Mouse (Mus musculus): ENCODE measurements around the gene Pam16.
A peak's percentile ranks its signal among the peaks of the same experiment; 100 is the strongest.

The Pam16 gene

DNA sequence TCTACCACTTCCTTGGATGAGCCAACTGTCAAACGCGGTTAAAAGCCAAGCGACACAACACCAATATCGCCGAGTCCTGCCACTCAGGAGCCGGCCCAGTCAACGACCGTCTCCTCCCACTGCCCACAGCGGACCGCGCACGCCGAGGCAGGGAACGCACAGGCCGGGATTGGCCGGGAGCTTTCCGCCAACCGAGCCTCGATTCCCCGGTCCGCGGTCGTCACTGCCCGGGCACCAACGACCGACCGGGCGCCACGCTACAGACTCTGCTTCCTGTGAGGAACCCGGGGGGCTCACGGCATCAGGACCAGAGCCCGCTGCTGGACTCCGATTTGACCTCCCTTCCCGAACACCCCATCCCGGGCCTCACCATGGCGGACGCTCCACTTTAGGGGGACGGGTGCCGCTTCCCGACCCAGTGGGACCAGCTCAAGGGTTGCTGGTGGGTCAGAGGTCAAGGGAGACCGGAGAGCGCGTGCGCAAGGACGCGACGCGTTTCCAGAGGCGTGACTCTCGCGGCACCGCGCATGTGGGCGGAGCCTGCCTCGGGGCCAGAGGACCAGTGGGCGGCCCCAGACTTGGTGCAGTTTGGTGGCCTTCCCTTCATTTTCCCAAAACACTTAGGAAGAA is at the start of gene Pam16:
TSS of gene Pam16 (minus strand) at position 508 of the 630 bp plus-strand sequence.
- DNase-seq (ENCODE audit: low read depth, low spot score): peak; percentile 79

DNA sequence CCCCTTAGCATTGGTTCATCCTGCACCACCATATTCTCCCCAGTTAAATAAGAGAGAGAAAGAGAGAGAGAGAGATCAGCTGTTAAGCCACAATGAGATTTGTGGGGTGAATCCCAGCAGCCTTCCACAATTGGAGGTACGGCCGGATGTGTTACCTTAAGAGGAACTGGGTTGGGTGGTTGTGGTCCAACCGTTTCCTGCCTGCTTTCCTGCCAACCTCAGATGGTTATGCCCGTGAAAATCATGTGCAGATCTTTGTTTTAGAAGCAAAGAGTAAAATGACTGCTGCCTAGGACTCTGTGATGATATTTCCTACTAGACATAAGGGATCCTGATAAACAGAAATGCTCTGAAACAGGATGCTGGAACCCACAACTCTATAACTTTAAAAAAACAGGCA is 49.3 kb upstream of the Pam16 start:
- DNase-seq (ENCODE audit: low read depth, low spot score): no peak

DNA sequence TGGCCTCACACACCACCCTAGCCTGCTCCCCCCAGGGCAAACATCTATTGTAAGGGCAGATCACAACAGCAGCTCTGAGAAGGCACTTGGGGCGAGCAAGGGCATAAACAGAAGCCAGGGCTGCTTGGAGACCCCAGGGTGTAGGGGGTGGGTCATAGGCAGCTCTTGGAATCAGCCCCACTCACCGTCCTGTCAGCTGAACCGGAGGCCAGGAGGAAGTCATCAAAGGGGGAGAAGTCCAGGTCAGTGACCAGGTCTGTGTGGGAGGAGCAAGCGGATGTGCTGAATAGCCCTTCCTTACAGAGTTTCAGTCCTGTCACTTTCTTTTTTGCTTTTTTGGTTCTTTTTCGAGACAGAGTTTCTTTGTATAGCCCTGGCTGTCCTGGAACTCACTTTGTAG is 45.5 kb upstream of the Pam16 start:
- no peak for DNase-seq (ENCODE audit: low read depth, low spot score)

GRCm38 (mm10) chr16:4667190-4667808 is 42.5 kb upstream of the Pam16 start:
- peak; percentile 91 for DNase-seq (ENCODE audit: low read depth, low spot score)

- no peak for DNase-seq (ENCODE audit: low read depth, low spot score)
These were observed 40.9 kb upstream of the Pam16 start for GRCm38 (mm10) chr16:4665726-4666125.

DNA sequence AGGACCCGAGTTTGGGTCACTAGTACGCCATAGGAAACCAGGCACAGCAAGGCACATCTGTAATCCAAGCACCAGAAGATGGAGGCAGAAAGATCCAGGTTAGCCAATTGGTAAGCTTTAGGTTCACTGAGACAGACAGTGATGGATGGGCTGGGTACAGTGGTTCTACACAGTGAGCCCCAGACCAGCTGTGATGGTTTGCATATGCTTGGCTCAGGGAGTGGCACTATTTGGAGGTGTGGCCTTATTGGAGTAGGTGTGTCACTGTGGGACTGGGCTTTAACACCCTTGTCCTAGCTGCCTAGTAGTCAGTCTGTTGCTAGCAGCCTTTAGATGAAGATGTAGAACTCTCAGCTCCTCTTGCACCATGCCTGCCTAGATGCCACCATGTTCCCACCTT is 39.0 kb upstream of the Pam16 start:
- no peak for DNase-seq (ENCODE audit: low read depth, low spot score)

GRCm38 (mm10) chr16:4661605-4662004 is 36.8 kb upstream of the Pam16 start:
- no peak for DNase-seq (ENCODE audit: low read depth, low spot score)

DNA sequence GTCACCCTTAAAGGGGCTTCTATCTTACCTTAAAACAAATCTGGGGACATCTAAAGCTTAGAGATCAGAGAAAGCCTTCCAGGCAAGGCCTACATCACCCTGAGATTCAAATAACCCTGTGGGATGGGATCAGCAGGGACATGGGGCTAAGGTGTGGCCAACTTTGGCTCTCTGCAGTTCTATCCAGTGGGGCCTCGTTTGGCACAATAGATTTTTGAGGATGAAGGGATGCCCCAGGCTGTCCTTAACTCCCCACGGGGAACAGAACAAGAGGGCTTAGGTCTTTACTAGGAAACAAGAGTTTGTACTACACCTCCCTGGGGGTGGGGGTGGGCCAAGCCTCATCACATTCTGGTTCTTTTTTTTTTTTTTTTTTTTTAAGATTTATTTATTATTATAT is 34.5 kb upstream of the Pam16 start:
- DNase-seq (ENCODE audit: low read depth, low spot score): no peak

- DNase-seq (ENCODE audit: low read depth, low spot score): no peak
These were observed 34.0 kb upstream of the Pam16 start for GRCm38 (mm10) chr16:4658781-4659245.

- DNase-seq (ENCODE audit: low read depth, low spot score): no peak
These were observed 31.8 kb upstream of the Pam16 start for GRCm38 (mm10) chr16:4656571-4657081.

GRCm38 (mm10) chr16:4655764-4656570 is 31.2 kb upstream of the Pam16 start:
- DNase-seq (ENCODE audit: low read depth, low spot score): peak; percentile 85

GRCm38 (mm10) chr16:4655251-4655734 is 30.5 kb upstream of the Pam16 start:
- DNase-seq (ENCODE audit: low read depth, low spot score): no peak

DNA sequence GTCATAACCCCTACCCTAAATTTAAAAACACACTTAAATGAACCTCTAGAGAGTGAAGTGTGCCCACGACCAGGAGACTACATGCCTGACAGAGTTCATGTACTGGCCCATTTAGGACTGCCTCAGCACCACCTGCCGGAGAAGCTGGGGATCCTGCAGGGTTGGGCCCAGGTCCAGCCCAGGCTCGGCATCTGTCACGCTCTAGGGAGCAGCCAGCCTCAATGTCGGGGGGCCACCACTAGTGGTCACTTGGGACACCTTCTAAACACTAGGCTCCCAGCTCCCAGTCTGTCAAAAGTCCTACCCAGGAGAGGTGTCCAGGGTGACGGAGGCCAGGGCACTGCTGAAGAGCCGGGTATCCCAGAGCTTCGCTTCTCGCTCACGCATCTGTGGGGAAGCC is 29.9 kb upstream of the Pam16 start:
- no peak for DNase-seq (ENCODE audit: low read depth, low spot score)

DNA sequence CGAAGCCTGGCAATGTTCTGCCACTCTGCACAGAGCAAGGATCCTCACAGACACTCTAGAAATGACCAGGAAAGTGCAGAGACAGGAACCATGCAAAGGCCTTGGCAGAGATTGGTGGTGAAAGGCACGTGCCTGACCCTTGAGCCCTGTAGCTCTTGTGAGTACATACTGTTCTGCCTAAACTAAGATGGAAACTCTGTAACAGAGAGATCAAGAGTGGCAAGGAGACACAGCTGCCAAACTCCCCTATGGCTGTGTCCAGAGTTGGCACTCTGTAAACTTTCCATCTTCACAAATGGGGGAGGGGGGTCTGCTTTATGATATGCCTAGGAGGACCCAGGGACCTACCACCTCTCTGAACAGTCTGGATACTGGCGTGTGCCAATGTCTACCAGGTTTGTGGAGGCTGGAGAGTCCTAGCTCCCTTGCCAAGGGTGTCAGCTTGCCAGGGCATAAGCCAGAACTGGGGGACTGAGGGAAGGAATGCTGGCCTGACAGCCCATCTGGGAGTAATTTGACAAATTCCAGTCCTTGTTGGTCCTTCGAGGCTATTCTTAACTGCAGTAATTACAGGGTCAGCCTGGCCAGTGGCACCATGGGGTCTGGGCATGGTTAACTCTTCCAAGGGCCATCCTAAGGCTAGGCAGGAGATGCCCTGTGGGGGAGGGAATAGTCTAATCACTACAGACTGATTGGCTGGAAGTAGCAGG is 28.1 kb upstream of the Pam16 start:
- DNase-seq (ENCODE audit: low read depth, low spot score): no peak

DNA sequence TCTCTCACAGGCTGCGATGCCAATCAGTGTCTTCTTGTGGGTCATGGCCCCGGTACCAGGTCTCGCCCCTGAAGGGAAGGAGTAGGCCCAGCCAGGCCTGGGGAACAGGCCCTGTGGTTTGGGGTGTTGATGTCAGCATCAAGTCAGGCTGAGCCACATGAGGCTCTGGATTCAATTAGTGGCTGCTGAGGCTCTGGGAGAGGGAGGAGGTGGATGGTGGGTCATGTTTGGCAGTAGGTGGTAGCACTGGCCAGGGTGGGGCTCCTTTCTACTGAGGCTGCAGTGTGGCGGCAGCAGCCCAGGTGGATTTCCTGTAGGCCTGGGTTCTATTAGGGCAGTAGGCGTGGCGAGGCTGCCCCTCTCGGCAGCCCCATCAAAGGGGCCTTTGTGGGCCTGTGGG is 26.8 kb upstream of the Pam16 start:
- no peak for DNase-seq (ENCODE audit: low read depth, low spot score)

DNA sequence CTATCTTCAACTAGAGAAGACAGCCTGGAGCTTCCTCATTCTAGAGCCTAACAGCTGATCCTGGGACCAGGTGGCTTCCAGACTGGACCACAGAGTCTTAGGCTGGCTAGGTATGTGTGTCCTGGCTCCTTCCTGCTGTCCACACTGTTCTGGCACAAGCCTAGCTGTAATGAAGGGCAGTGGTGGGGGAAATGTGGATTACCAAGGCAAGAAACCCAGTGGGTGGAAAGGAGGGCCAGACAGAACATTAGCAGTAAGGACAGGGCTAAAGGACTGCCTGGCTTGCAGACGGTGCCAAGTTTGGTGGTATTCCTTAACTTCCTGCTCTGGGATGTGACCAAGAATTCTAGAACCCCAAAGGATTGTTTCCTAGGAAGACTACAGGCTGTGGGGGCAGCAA is 26.3 kb upstream of the Pam16 start:
- no peak for DNase-seq (ENCODE audit: low read depth, low spot score)

DNA sequence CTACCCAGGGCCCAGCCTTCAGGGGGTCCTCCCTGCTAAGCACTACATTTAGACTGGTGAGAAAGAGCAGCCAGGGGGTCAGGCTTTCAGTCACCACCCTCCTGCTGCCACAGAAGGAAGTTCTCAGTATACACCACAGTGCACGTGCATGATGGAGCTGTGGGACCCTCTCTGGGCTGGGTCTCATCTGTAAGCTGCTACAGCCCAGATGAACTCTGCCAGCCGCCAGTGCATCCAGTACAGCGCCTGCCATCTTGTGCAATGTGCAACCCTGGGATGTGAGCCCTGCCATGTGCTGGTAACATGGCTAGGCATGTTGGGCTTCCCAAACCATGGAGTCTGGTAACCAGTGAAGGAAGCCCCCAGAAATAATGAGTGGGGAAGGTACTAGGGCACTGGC is 25.4 kb upstream of the Pam16 start:
- DNase-seq (ENCODE audit: low read depth, low spot score): no peak

DNA sequence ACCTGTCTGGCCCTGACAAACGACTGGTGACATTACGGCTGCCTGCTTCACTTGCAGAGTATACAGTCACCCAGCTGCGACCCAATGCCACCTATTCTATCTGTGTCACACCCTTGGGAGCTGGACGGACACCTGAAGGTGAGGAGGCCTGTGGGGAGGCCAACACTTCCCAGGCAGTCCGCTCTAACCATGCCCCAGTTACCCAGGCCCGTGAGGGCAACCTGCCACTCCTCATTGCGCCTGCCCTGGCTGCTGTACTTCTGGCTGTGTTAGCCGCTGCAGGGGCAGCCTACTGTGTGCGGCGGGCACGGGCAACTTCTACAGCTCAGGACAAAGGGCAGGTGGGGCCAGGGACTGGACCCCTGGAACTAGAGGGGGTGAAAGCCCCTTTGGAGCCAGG is 24.9 kb upstream of the Pam16 start:
- no peak for DNase-seq (ENCODE audit: low read depth, low spot score)

- DNase-seq (ENCODE audit: low read depth, low spot score): no peak
These were observed 24.4 kb upstream of the Pam16 start for GRCm38 (mm10) chr16:4649211-4649610.

GRCm38 (mm10) chr16:4648416-4649023 is 23.7 kb upstream of the Pam16 start:
- DNase-seq (ENCODE audit: low read depth, low spot score): no peak

- no peak for DNase-seq (ENCODE audit: low read depth, low spot score)
These were observed 22.9 kb upstream of the Pam16 start for GRCm38 (mm10) chr16:4647651-4648141.
